In genomic region chr6:136492251-136492650, GRCm38 (mm10) we compare ENCODE assay signal across 16 mouse cellular contexts. TPM values are rescaled to one million over a fixed set of nuclear protein-coding genes. Genes with fewer than 3 reads are reported as not detected.
A peak's percentile ranks its signal among the peaks of the same experiment; 100 is the strongest.
DNase-seq lines count a peak whose midpoint lies in the region; ATAC-seq and TF ChIP-seq lines count a peak whose summit lies in the region.
"Had no signal": no experiment of that assay in that cellular context is flagged by ENCODE, and none has a peak within 500 bp of the region (broad histone marks: within the 10 kb centered on the region; RNA-seq: fewer than 3 reads in every experiment).

No protein-coding gene starts in this region.

- no peak for TF ChIP-seq CTCF in spleen, adult 2 months (IDR thresholded peaks at IDR 0.05; ENCODE audit: extremely low read depth, insufficient read depth, insufficient read length, insufficient replicate concordance)
- no peak for TF ChIP-seq CTCF in embryonic fibroblast, embryonic 13.5 days (IDR thresholded peaks at IDR 0.05; ENCODE audit: borderline replicate concordance, insufficient read depth, low read length)
- TF ChIP-seq CTCF in midbrain, postnatal 0 days (IDR thresholded peaks at IDR 0.05) = no peak

- no peak overlapping the region for H3K9ac ChIP-seq in heart, embryonic 12.5 days
- H3K9ac ChIP-seq in hindbrain, embryonic 14.5 days = no peak overlapping the region
- no peak overlapping the region for H3K9ac ChIP-seq in midbrain, postnatal 0 days (replicated peaks; ENCODE audit: low read length, poor library complexity, severe bottlenecking)
- H3K9ac ChIP-seq: embryonic facial prominence, embryonic 15.5 days; intestine, embryonic 15.5 days had no signal

- peaks cover 12% of the 10 kb centered on the region; the same call in 1 of the 2 replicates for H3K4me1 ChIP-seq in heart, embryonic 12.5 days (replicated peaks)
- peaks cover 10% of the 10 kb centered on the region for H3K4me1 ChIP-seq in spleen, adult 2 months (ENCODE audit: control insufficient read depth, insufficient read depth, insufficient read length)
- peaks cover 6% of the 10 kb centered on the region; the same call in 1 of the 2 replicates for H3K4me1 ChIP-seq in embryonic fibroblast, embryonic 13.5 days (ENCODE audit: control insufficient read depth, insufficient read depth, low read length)
- no peaks in the 10 kb centered on the region for H3K4me1 ChIP-seq in hindbrain, embryonic 14.5 days (replicated peaks; ENCODE audit: control insufficient read depth, insufficient read depth, low read length)
- H3K4me1 ChIP-seq in midbrain, postnatal 0 days (ENCODE audit: insufficient read depth, low read length) = no peaks in the 10 kb centered on the region
- H3K4me1 ChIP-seq: embryonic facial prominence, embryonic 15.5 days; intestine, embryonic 15.5 days; midbrain, embryonic 10.5 days had no signal

- H3K27ac ChIP-seq in heart, embryonic 12.5 days (ENCODE audit: poor library complexity, severe bottlenecking) = peak overlapping the region; percentile 49; the same call in 1 of the 2 replicates
- H3K27ac ChIP-seq in spleen, adult 2 months (ENCODE audit: insufficient read depth, low read length) = peak overlapping the region; percentile 79; the same call in 1 of the 2 replicates
- peak overlapping the region; percentile 60; the same call in 1 of the 2 replicates for H3K27ac ChIP-seq in embryonic fibroblast, embryonic 13.5 days (ENCODE audit: insufficient read depth, low read length)
- no peak overlapping the region for H3K27ac ChIP-seq in hindbrain, embryonic 14.5 days
- H3K27ac ChIP-seq in midbrain, postnatal 0 days (ENCODE audit: low read depth, low read length) = no peak overlapping the region
- H3K27ac ChIP-seq: embryonic facial prominence, embryonic 15.5 days; intestine, embryonic 15.5 days; midbrain, embryonic 10.5 days had no signal

- H3K9me3 ChIP-seq in heart, embryonic 12.5 days (replicated peaks) = peaks cover 8% of the 10 kb centered on the region; the same call in 1 of the 2 replicates
- H3K9me3 ChIP-seq in hindbrain, embryonic 14.5 days (ENCODE audit: control insufficient read depth, low read length) = no peaks in the 10 kb centered on the region
- no peaks in the 10 kb centered on the region for H3K9me3 ChIP-seq in midbrain, postnatal 0 days (ENCODE audit: low read length)
- H3K9me3 ChIP-seq: embryonic facial prominence, embryonic 15.5 days; intestine, embryonic 15.5 days; midbrain, embryonic 10.5 days had no signal

- peak; percentile 51; the same call in 1 of the 2 replicates for ATAC-seq in heart, embryonic 12.5 days (ENCODE audit: insufficient number of reproducible peaks, low FRiP score)
- ATAC-seq in hindbrain, embryonic 14.5 days (ENCODE audit: low FRiP score) = no peak
- no peak for ATAC-seq in midbrain, postnatal 0 days (ENCODE audit: low FRiP score)
- ATAC-seq: forebrain, embryonic 16.5 days; intestine, embryonic 15.5 days had no signal

- H3K27me3 ChIP-seq in heart, embryonic 12.5 days (replicated peaks) = no peaks in the 10 kb centered on the region
- no peaks in the 10 kb centered on the region for H3K27me3 ChIP-seq in spleen, adult 2 months (ENCODE audit: control insufficient read depth, insufficient read depth, low read length)
- H3K27me3 ChIP-seq in hindbrain, embryonic 14.5 days (ENCODE audit: control insufficient read depth, insufficient read depth, low read length) = no peaks in the 10 kb centered on the region
- no peaks in the 10 kb centered on the region for H3K27me3 ChIP-seq in midbrain, postnatal 0 days (ENCODE audit: insufficient read depth, low read length)
- H3K27me3 ChIP-seq: CH12.LX; embryonic facial prominence, embryonic 15.5 days; intestine, embryonic 15.5 days had no signal

- no peak for TF ChIP-seq POLR2A in spleen, adult 2 months (IDR thresholded peaks at IDR 0.05; ENCODE audit: low read depth, low read length)
- TF ChIP-seq POLR2A in embryonic fibroblast, embryonic 13.5 days (IDR thresholded peaks at IDR 0.05; ENCODE audit: low read depth, low read length) = no peak

- H3K4me3 ChIP-seq in heart, embryonic 12.5 days = no peak overlapping the region
- H3K4me3 ChIP-seq in spleen, adult 2 months (ENCODE audit: extremely low read depth, insufficient read depth, insufficient read length) = no peak overlapping the region
- H3K4me3 ChIP-seq in embryonic fibroblast, embryonic 13.5 days (ENCODE audit: insufficient read depth, low read length) = no peak overlapping the region
- H3K4me3 ChIP-seq in hindbrain, embryonic 14.5 days (replicated peaks; ENCODE audit: low read length) = no peak overlapping the region
- H3K4me3 ChIP-seq in midbrain, postnatal 0 days (ENCODE audit: low read depth, low read length) = no peak overlapping the region
- H3K4me3 ChIP-seq: embryonic facial prominence, embryonic 15.5 days; intestine, embryonic 15.5 days; midbrain, embryonic 10.5 days had no signal

- 46% methylated on average over 4 of the region's 4 CpGs for WGBS in heart, embryonic 12.5 days
- 79% methylated on average over 4 of the region's 4 CpGs for WGBS in spleen, adult 2 months
- WGBS in hindbrain, embryonic 14.5 days = 90% methylated on average over 4 of the region's 4 CpGs
- WGBS in midbrain, postnatal 0 days = 96% methylated on average over 4 of the region's 4 CpGs

- intact Hi-C loops in heart, postnatal 14 days (cut with DNase I) = no loop called here

- DNase-seq in heart, postnatal 14 days = no peak
- DNase-seq in spleen, adult 2 months (ENCODE audit: low read depth in 1 of 2, low spot score in 2 of 2) = no peak
- DNase-seq in spleen, adult 12 weeks (ENCODE audit: low spot score) = no peak
- DNase-seq in right cerebral cortex, adult 18-20 months = no peak
- DNase-seq in hindbrain, embryonic 14.5 days (ENCODE audit: low spot score) = no peak
- no peak for DNase-seq in midbrain, postnatal 0 days (ENCODE audit: low spot score)
- DNase-seq: cerebellum, postnatal 10 days; thymus, adult 2 months had no signal

- H3K36me3 ChIP-seq in heart, embryonic 12.5 days = no peaks in the 10 kb centered on the region
- no peaks in the 10 kb centered on the region for H3K36me3 ChIP-seq in spleen, adult 2 months (ENCODE audit: control insufficient read depth, insufficient read depth, low read length)
- H3K36me3 ChIP-seq in hindbrain, embryonic 14.5 days (replicated peaks; ENCODE audit: control insufficient read depth, insufficient read depth) = no peaks in the 10 kb centered on the region
- no peaks in the 10 kb centered on the region for H3K36me3 ChIP-seq in midbrain, postnatal 0 days (ENCODE audit: insufficient read depth, low read length)
- H3K36me3 ChIP-seq: embryonic facial prominence, embryonic 15.5 days; intestine, embryonic 15.5 days; midbrain, embryonic 10.5 days had no signal

- H3K4me2 ChIP-seq in heart, embryonic 12.5 days = no peak overlapping the region
- no peak overlapping the region for H3K4me2 ChIP-seq in hindbrain, embryonic 14.5 days (replicated peaks)
- no peak overlapping the region for H3K4me2 ChIP-seq in midbrain, postnatal 0 days (ENCODE audit: low read depth, low read length, poor library complexity, severe bottlenecking)
- H3K4me2 ChIP-seq: embryonic facial prominence, embryonic 15.5 days; intestine, embryonic 15.5 days; liver, embryonic 11.5 days had no signal

RNA-seq across cellular contexts. Expression of gene Atf7ip, which starts 13.7 kb away (rescaled TPM):
- polyA plus RNA-seq in heart, embryonic 12.5 days (2016; fragmentation: Nextera tagmentation; extraction: Ambion mirVana) = 51.0 and 51.5 TPM in 2 replicates
- 100 to 1,000 TPM in 1 of 2 experiments, 10 to 100 TPM in 1; 92.6 to 107 TPM for total RNA-seq in heart, postnatal 14 days (2021)
- polyA plus RNA-seq in spleen, adult 2 months (2012; rRNA removed) = 30.3 and 32.5 TPM in 2 replicates
- 68.6 and 75.8 TPM in 2 replicates for polyA plus RNA-seq in embryonic fibroblast, embryonic 13.5 days (2011; ENCODE audit: insufficient read length, low read depth, missing spikeins)
- polyA plus RNA-seq in hindbrain, embryonic 14.5 days (2014; fragmentation: Nextera tagmentation; extraction: Ambion mirVana) = 42.8 and 49.7 TPM in 2 replicates
- 43.1 and 55.2 TPM in 2 replicates for total RNA-seq in midbrain, postnatal 0 days (2014; rRNA removed)
- 18.9 and 28.7 TPM in 2 replicates for polyA plus RNA-seq in midbrain, postnatal 0 days (2015; fragmentation: Nextera tagmentation; extraction: Ambion mirVana)

Comparison
In these comparisons a context has a peak if more than half of its experiments do, and no peak if none do; other contexts are left out.
1. H3K27ac ChIP-seq: peak in heart, embryonic 12.5 days (single experiment), spleen, adult 2 months (single experiment) and embryonic fibroblast, embryonic 13.5 days (single experiment); none in hindbrain, embryonic 14.5 days (single experiment) and midbrain, postnatal 0 days (single experiment).